Mouse (Mus musculus) hindbrain, embryonic 14.5 days (tissue): Measurements from ENCODE around the gene Iqcf6. TPM values are rescaled to one million over a fixed set of nuclear protein-coding genes. Genes with fewer than 3 reads are reported as not detected.
"Not testable (repeated sequence)": the region's sequence is repeated elsewhere in the genome, so short reads cannot be mapped to it uniquely, and the experiment has no call there.

Experiments
- ATAC-seq: fragments of 200-750 bp; cut with Nextera tagmentation; 2 replicates; pipeline ENCODE4 v1.8.0; 2017; ENCODE audit warnings: moderate number of reproducible peaks, mild to moderate bottlenecking, moderate TSS enrichment, moderate library complexity; ENCODE audit not compliant: low FRiP score
- DNase-seq: peaks from one replicate; pipeline ENCODE4 v3.0.0-alpha.2; 2015; ENCODE audit warnings: low spot score
- H3K27ac ChIP-seq: fragments of 300-500 bp; sonication (generic); 2 replicates; pipeline ENCODE4 v1.5.1; 2014; ENCODE audit warnings: mild to moderate bottlenecking, moderate library complexity
- H3K27me3 ChIP-seq: fragments of 300-500 bp; sonication (generic); 2 replicates; pipeline ENCODE4 v1.6.1; 2014; ENCODE audit warnings: mild to moderate bottlenecking, low read length, mixed read lengths; ENCODE audit not compliant: control insufficient read depth, insufficient read depth
- H3K36me3 ChIP-seq: fragments of 300-500 bp; sonication (generic); replicated peaks from 2 replicates; pipeline ENCODE4 v1.6.1; 2014; ENCODE audit not compliant: control insufficient read depth, insufficient read depth
- H3K4me1 ChIP-seq: fragments of 300-500 bp; sonication (generic); replicated peaks from 2 replicates; pipeline ENCODE4 v1.6.1; 2014; ENCODE audit warnings: antibody characterized with exemption, low read length, mixed read lengths; ENCODE audit not compliant: control insufficient read depth, insufficient read depth
- H3K4me2 ChIP-seq: fragments of 300-500 bp; sonication (generic); replicated peaks from 2 replicates; pipeline ENCODE4 v1.6.1; 2014; ENCODE audit warnings: mild to moderate bottlenecking, moderate library complexity
- H3K4me3 ChIP-seq: fragments of 300-500 bp; sonication (generic); replicated peaks from 2 replicates; pipeline ENCODE4 v1.5.1; 2014; ENCODE audit warnings: mild to moderate bottlenecking, low read length
- H3K9ac ChIP-seq: fragments of 300-500 bp; sonication (generic); 2 replicates; pipeline ENCODE4 v1.6.1; 2014
- H3K9me3 ChIP-seq: fragments of 300-500 bp; sonication (generic); 2 replicates; pipeline ENCODE4 v1.6.1; 2016; ENCODE audit warnings: low read length; ENCODE audit not compliant: control insufficient read depth
- WGBS: fragments of 180-500 bp; shearing (Covaris S2); extraction: QIAGEN DNeasy Blood & Tissue Kit; methylation state at CpG from one replicate; pipeline ENCODE4 v1.1.7; 2014; 5-methylcytosine and 5-hydroxymethylcytosine counted together
- polyA plus RNA-seq: library from polyadenylated mRNA; unstranded; fragments of >200 nt; fragmentation: Nextera tagmentation; extraction: Ambion mirVana; gene quantifications from 2 replicates; pipeline ENCODE4 v1.2.1, GENCODE M21; 2014

Iqcf6 gene
- polyA plus RNA-seq, 1 experiment from 2014 or later = not detected

DNA sequence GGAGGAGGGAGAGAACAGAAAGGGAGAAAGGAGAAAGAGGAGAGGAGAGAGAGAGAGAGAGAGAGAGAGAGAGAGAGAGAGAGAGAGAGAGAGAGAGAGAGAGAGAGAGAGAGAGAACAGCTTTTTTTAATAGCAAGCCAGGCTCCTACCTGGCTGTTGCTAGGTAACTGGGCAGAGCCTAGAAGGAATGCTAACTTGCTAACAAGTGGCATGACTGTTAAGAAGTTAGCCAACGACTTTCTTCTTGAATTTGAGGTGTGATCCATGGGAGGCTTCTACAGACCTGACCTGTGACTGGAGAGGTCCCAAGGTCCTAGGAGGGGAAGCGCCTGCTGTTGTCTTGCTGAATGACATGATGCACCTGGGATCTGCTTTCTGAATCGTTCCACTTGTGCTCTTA is 11.8 kb upstream of the Iqcf6 start:
- no peak for ATAC-seq
- H3K27me3 ChIP-seq = no peaks in the 10 kb centered on the region
- no peaks in the 10 kb centered on the region for H3K36me3 ChIP-seq
- no peaks in the 10 kb centered on the region for H3K4me1 ChIP-seq
- no peak overlapping the region for H3K4me2 ChIP-seq
- WGBS = 47% methylated on average over 3 of the region's 3 CpGs
- no peak overlapping the region for H3K4me3 ChIP-seq
- H3K9ac ChIP-seq = no peak overlapping the region
- DNase-seq = no peak
- H3K9me3 ChIP-seq = 0 out of 2 replicates have a peak, but pooled peaks cover 6% of the 10 kb centered on the region
- no peak overlapping the region for H3K27ac ChIP-seq

GRCm38 (mm10) chr9:106616306-106616705 is 10.1 kb upstream of the Iqcf6 start:
- Histone ChIP-seq H3K27ac (no peak overlapping the region), H3K4me3 (no peak overlapping the region), H3K36me3 (no peaks in the 10 kb centered on the region), H3K9me3 (0 out of 2 replicates have a peak, but pooled peaks cover 6% of the 10 kb centered on the region), H3K4me2 (no peak overlapping the region), H3K27me3 (no peaks in the 10 kb centered on the region), H3K9ac (no peak overlapping the region), H3K4me1 (no peaks in the 10 kb centered on the region)
- no peak for ATAC-seq
- no peak for DNase-seq
- WGBS = 82% methylated on average over 9 of the region's 9 CpGs

DNA sequence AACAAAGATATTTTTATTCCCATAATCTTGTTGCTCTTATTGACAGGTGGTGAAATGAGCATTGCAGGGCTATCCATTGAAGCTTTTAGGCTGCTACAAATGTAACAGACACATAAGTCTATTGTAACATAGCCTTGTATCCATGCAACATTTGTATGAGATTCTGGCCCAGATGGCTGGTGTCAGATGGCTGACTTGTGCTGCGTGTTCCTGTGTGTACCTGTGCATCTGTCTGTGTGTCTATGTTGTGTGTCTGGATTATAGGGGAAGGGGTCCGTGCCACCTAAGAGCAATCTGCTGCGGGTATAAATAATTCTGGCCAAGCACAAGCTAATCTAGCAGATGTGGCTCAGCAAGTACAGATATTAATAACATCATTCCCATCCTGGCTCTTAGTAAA is 8.9 kb upstream of the Iqcf6 start:
- Histone ChIP-seq H3K27me3 (no peaks in the 10 kb centered on the region), H3K9ac (no peak overlapping the region), H3K4me2 (no peak overlapping the region), H3K4me1 (no peaks in the 10 kb centered on the region), H3K36me3 (no peaks in the 10 kb centered on the region), H3K9me3 (0 out of 2 replicates have a peak, but pooled peaks cover 6% of the 10 kb centered on the region), H3K27ac (no peak overlapping the region), H3K4me3 (no peak overlapping the region)
- DNase-seq (no peak), ATAC-seq (no peak)
- WGBS = 75% methylated on average over 3 of the region's 3 CpGs

DNA sequence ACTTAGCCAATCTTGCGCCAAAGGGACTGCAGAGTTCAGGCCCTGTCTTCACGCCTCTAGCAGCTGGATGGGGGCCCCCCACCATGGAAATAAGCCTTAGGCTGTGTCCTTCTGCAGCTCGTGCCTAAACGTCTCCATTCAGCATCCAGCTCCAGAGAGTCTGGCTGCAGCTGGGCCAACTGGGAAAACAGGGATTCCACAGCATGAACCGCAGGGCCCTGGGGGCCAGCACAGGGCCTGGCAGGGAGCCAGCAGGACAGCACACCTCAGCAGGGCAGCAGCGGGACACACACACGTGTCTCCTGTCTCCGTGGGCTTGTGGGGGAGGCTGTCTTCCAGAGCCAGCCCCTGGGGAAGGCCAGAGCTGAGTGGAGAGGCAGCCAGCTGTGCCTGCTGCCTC is 1.4 kb downstream of the Iqcf6 start:
- ATAC-seq, H3K4me3 ChIP-seq, H3K27me3 ChIP-seq, H3K4me2 ChIP-seq, H3K36me3 ChIP-seq, H3K27ac ChIP-seq, H3K9me3 ChIP-seq, H3K9ac ChIP-seq, DNase-seq, H3K4me1 ChIP-seq: not testable (repeated sequence)
- WGBS = 22% methylated on average over 8 of the region's 8 CpGs

DNA sequence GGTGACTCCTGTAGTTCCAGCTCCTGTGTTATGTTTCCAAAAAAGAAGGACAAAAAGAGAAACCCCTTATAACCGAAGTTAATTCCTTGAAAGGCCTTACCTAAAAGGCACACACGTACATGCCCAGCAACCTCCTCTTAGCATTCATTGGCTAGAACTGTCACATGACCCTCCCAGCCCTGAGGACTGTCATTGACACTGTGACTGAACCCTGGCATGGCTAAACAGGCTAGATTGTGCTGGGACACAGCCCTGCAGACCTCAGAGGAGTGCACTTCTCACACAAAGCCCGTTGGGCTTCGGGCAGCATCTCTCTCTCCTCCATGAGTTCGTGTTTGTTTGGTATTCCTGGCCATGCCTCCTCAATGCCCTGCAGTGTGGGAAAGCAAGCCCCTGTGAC is 5.8 kb downstream of the Iqcf6 start:
- no peaks in the 10 kb centered on the region for H3K36me3 ChIP-seq
- no peak overlapping the region for H3K4me3 ChIP-seq
- H3K27ac ChIP-seq = no peak overlapping the region
- DNase-seq = no peak
- no peaks in the 10 kb centered on the region for H3K9me3 ChIP-seq
- H3K4me2 ChIP-seq = no peak overlapping the region
- H3K9ac ChIP-seq = no peak overlapping the region
- 70% methylated on average over 5 of the region's 5 CpGs for WGBS
- no peak for ATAC-seq
- no peaks in the 10 kb centered on the region for H3K4me1 ChIP-seq
- no peaks in the 10 kb centered on the region for H3K27me3 ChIP-seq

DNA sequence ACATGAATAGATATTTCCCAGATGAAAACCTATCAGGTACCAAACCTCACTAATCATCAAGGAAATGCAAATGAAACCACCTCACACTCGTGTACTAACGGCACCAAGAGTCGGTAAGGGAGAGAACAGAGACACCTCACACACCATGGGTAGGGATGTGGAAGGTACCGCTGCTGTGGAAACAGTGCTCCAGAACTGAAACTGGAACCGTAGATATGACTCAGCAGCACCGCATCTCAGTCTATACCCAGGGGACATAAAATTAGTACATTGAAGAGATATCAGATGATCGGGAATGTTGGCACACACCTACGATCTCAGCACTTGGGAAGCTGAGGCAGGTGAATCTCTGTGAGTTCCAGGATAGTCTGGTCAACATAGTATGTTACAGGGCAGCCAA is 11.8 kb downstream of the Iqcf6 start:
- no peak overlapping the region for H3K4me3 ChIP-seq
- DNase-seq = no peak
- H3K4me1 ChIP-seq = no peaks in the 10 kb centered on the region
- H3K27me3 ChIP-seq = no peaks in the 10 kb centered on the region
- H3K27ac ChIP-seq = no peak overlapping the region
- H3K9me3 ChIP-seq = no peaks in the 10 kb centered on the region
- ATAC-seq = no peak
- 93% methylated on average over 8 of the region's 8 CpGs for WGBS
- no peaks in the 10 kb centered on the region for H3K36me3 ChIP-seq
- no peak overlapping the region for H3K9ac ChIP-seq
- H3K4me2 ChIP-seq = no peak overlapping the region

- no peaks in the 10 kb centered on the region for H3K36me3 ChIP-seq
- no peak overlapping the region for H3K9ac ChIP-seq
- ATAC-seq = no peak
- no peaks in the 10 kb centered on the region for H3K4me1 ChIP-seq
- no peak for DNase-seq
- WGBS = 54% methylated on average over 5 of the region's 5 CpGs
- H3K4me2 ChIP-seq = no peak overlapping the region
- H3K9me3 ChIP-seq = no peaks in the 10 kb centered on the region
- no peak overlapping the region for H3K4me3 ChIP-seq
- H3K27me3 ChIP-seq = no peaks in the 10 kb centered on the region
- no peak overlapping the region for H3K27ac ChIP-seq
Observed at GRCm38 (mm10) chr9:106641346-106641745, 15.0 kb downstream of the Iqcf6 start.

DNA sequence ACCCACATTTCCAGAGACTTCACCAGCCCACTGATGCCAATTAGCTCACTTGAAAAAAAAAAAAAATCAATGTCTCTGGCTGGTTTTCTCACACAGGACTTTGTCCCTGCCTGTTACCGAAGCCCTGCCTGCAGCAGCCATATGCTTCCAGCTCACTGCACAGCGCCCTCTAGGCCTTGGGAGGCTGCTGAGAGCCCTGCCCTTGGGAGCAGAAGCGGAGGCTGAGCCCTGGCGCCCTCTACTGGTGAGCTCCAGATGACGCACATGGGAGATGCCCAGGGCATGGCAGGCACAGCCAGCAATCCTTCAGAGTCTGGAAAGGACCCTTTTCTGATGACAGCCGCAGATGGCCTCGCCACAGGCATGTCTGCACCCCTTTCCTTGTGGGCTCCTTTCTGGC is 16.7 kb downstream of the Iqcf6 start:
- Histone ChIP-seq H3K27ac (no peak overlapping the region), H3K9me3 (no peaks in the 10 kb centered on the region), H3K4me1 (no peaks in the 10 kb centered on the region), H3K4me2 (no peak overlapping the region), H3K27me3 (no peaks in the 10 kb centered on the region), H3K9ac (no peak overlapping the region), H3K4me3 (no peak overlapping the region), H3K36me3 (no peaks in the 10 kb centered on the region)
- DNase-seq (peak; percentile 55), ATAC-seq (no peak)
- 30% methylated on average over 7 of the region's 7 CpGs for WGBS

DNA sequence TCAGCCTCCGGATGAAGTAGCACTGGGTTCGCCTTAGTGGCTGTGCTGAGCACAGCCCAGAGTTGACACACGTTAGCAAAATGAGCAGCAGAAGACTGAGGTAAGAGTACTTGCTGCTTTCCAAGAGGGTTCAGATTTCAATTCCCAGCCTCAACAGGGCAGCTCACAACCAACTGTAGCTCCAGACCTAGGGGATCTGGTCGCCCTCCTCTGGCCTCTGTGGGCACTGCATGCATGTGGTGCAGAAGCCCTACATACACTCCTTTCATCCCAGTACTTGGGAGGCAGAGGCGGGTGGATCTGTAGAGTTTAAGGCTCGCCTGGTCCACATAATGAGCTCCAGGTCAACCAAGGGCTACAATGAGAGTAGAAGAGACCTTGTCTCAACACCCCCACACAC is 17.4 kb downstream of the Iqcf6 start:
- Histone ChIP-seq H3K4me2 (no peak overlapping the region), H3K9me3 (no peaks in the 10 kb centered on the region), H3K4me3 (no peak overlapping the region), H3K9ac (no peak overlapping the region), H3K27me3 (no peaks in the 10 kb centered on the region), H3K4me1 (no peaks in the 10 kb centered on the region), H3K27ac (no peak overlapping the region), H3K36me3 (no peaks in the 10 kb centered on the region)
- ATAC-seq = no peak
- WGBS = 77% methylated on average over 6 of the region's 6 CpGs
- DNase-seq = no peak

- no peak overlapping the region for H3K4me2 ChIP-seq
- no peaks in the 10 kb centered on the region for H3K27me3 ChIP-seq
- ATAC-seq (no peak), DNase-seq (no peak)
- H3K4me1 ChIP-seq = no peaks in the 10 kb centered on the region
- WGBS = 71% methylated on average over 9 of the region's 9 CpGs
- no peak overlapping the region for H3K27ac ChIP-seq
- no peak overlapping the region for H3K9ac ChIP-seq
- H3K4me3 ChIP-seq = no peak overlapping the region
- H3K36me3 ChIP-seq = no peaks in the 10 kb centered on the region
- no peaks in the 10 kb centered on the region for H3K9me3 ChIP-seq
Observed at GRCm38 (mm10) chr9:106645684-106646271, 19.4 kb downstream of the Iqcf6 start.
